25 mouse cellular contexts compared by ENCODE assay signal in genomic region chr1:186980503-186980902, GRCm38 (mm10). TPM values are rescaled to one million over a fixed set of nuclear protein-coding genes. Genes with fewer than 3 reads are reported as not detected.
A peak's percentile ranks its signal among the peaks of the same experiment; 100 is the strongest.
DNase-seq lines count a peak whose midpoint lies in the region; ATAC-seq and TF ChIP-seq lines count a peak whose summit lies in the region.
"Had no signal": no experiment of that assay in that cellular context is flagged by ENCODE, and none has a peak within 500 bp of the region (broad histone marks: within the 10 kb centered on the region; RNA-seq: fewer than 3 reads in every experiment).

No protein-coding gene starts in this region.

- H3K4me2 ChIP-seq in forebrain, embryonic 12.5 days, result no peak overlapping the region
- H3K4me2 ChIP-seq in forebrain, embryonic 11.5 days (ENCODE audit: low read depth, low read length, severe bottlenecking), result no peak overlapping the region
- H3K4me2 ChIP-seq in hindbrain, embryonic 15.5 days, result 0 out of 2 replicates have a peak overlapping the region, but pooled peaks have one; percentile 3
- H3K4me2 ChIP-seq in hindbrain, postnatal 0 days (ENCODE audit: low read depth, low read length), result no peak overlapping the region
- H3K4me2 ChIP-seq in midbrain, embryonic 12.5 days (replicated peaks), result no peak overlapping the region
- H3K4me2 ChIP-seq in midbrain, embryonic 15.5 days, result no peak overlapping the region
- H3K4me2 ChIP-seq: heart, embryonic 13.5 days had no signal

- H3K27ac ChIP-seq in forebrain, embryonic 12.5 days, result peak overlapping the region; percentile 65; the same call in 1 of the 2 replicates
- no peak overlapping the region for H3K27ac ChIP-seq in forebrain, embryonic 11.5 days (ENCODE audit: low read depth, low read length)
- H3K27ac ChIP-seq in hindbrain, embryonic 15.5 days (replicated peaks), result no peak overlapping the region
- H3K27ac ChIP-seq in hindbrain, postnatal 0 days, result no peak overlapping the region
- H3K27ac ChIP-seq in midbrain, embryonic 12.5 days (replicated peaks), result 0 out of 2 replicates have a peak overlapping the region, but pooled peaks have one; percentile 20
- no peak overlapping the region for H3K27ac ChIP-seq in midbrain, embryonic 15.5 days
- H3K27ac ChIP-seq: heart, adult 2 months; heart, embryonic 10.5 days; heart, embryonic 13.5 days had no signal

- peaks cover 16% of the 10 kb centered on the region for H3K4me1 ChIP-seq in forebrain, embryonic 12.5 days
- H3K4me1 ChIP-seq in forebrain, embryonic 11.5 days (replicated peaks; ENCODE audit: control insufficient read depth, insufficient read depth, low read length), result no peaks in the 10 kb centered on the region
- peaks cover 13% of the 10 kb centered on the region for H3K4me1 ChIP-seq in hindbrain, embryonic 15.5 days (replicated peaks)
- 0 out of 2 replicates have a peak, but pooled peaks cover 3% of the 10 kb centered on the region for H3K4me1 ChIP-seq in hindbrain, postnatal 0 days (ENCODE audit: insufficient read depth, low read length)
- H3K4me1 ChIP-seq in midbrain, embryonic 12.5 days, result peaks cover 17% of the 10 kb centered on the region
- H3K4me1 ChIP-seq in midbrain, embryonic 15.5 days, result peaks cover 7% of the 10 kb centered on the region; the same call in 1 of the 2 replicates
- H3K4me1 ChIP-seq: heart, embryonic 10.5 days; heart, embryonic 13.5 days had no signal

- H3K4me3 ChIP-seq in forebrain, embryonic 12.5 days (replicated peaks), result no peak overlapping the region
- H3K4me3 ChIP-seq in forebrain, embryonic 11.5 days (ENCODE audit: low read depth, low read length), result no peak overlapping the region
- no peak overlapping the region for H3K4me3 ChIP-seq in hindbrain, embryonic 15.5 days
- no peak overlapping the region for H3K4me3 ChIP-seq in hindbrain, postnatal 0 days (ENCODE audit: low read length)
- H3K4me3 ChIP-seq in midbrain, embryonic 12.5 days, result no peak overlapping the region
- no peak overlapping the region for H3K4me3 ChIP-seq in midbrain, embryonic 15.5 days
- H3K4me3 ChIP-seq: heart, adult 2 months; heart, embryonic 10.5 days; heart, embryonic 13.5 days had no signal

- TF ChIP-seq CTCF in hindbrain, postnatal 0 days (IDR thresholded peaks at IDR 0.05; ENCODE audit: low read depth), result no peak

- WGBS in forebrain, embryonic 12.5 days, result 66% methylated on average over 9 of the region's 9 CpGs
- WGBS in forebrain, embryonic 11.5 days, result 79% methylated on average over 9 of the region's 9 CpGs
- WGBS in hindbrain, embryonic 15.5 days, result 45% methylated on average over 9 of the region's 9 CpGs
- WGBS in hindbrain, postnatal 0 days, result 38% methylated on average over 9 of the region's 9 CpGs
- WGBS in midbrain, embryonic 12.5 days, result 61% methylated on average over 9 of the region's 9 CpGs
- 53% methylated on average over 9 of the region's 9 CpGs for WGBS in midbrain, embryonic 15.5 days

- H3K9me3 ChIP-seq in forebrain, embryonic 12.5 days, result no peaks in the 10 kb centered on the region
- H3K9me3 ChIP-seq in forebrain, embryonic 11.5 days (ENCODE audit: control insufficient read depth, low read length), result no peaks in the 10 kb centered on the region
- H3K9me3 ChIP-seq in hindbrain, embryonic 15.5 days, result no peaks in the 10 kb centered on the region
- no peaks in the 10 kb centered on the region for H3K9me3 ChIP-seq in hindbrain, postnatal 0 days (ENCODE audit: low read length)
- no peaks in the 10 kb centered on the region for H3K9me3 ChIP-seq in midbrain, embryonic 12.5 days
- no peaks in the 10 kb centered on the region for H3K9me3 ChIP-seq in midbrain, embryonic 15.5 days
- H3K9me3 ChIP-seq: heart, embryonic 10.5 days; heart, embryonic 13.5 days had no signal

- ATAC-seq in forebrain, embryonic 12.5 days (ENCODE audit: low FRiP score), result no peak
- ATAC-seq in forebrain, embryonic 11.5 days (replicated peaks; ENCODE audit: low FRiP score), result no peak
- no peak for ATAC-seq in hindbrain, embryonic 15.5 days (ENCODE audit: low FRiP score, low read depth)
- ATAC-seq in hindbrain, postnatal 0 days, result no peak
- ATAC-seq in midbrain, embryonic 12.5 days (ENCODE audit: low FRiP score, low read depth), result no peak
- ATAC-seq in midbrain, embryonic 15.5 days (replicated peaks), result no peak
- ATAC-seq: CD4-positive, CD25-positive, alpha-beta regulatory T cell, adult 4 months; intestine, postnatal 0 days had no signal

- intact Hi-C loops in heart, postnatal 14 days (cut with DNase I), result no loop called here

- DNase-seq in forebrain, embryonic 11.5 days (ENCODE audit: low spot score), result no peak
- peak; percentile 61 for DNase-seq in heart, adult 11 months
- DNase-seq in heart, postnatal 14 days, result no peak
- DNase-seq in hindbrain, postnatal 0 days (ENCODE audit: low spot score), result no peak
- DNase-seq: adrenal gland, adult 2 months; adrenal gland, postnatal 14 days; cerebellum, adult 11 months; cerebellum, adult 8-10 months; gastrocnemius, postnatal 25 days; heart, adult 2 months; kidney, adult 2 months had no signal

- no peaks in the 10 kb centered on the region for H3K36me3 ChIP-seq in forebrain, embryonic 12.5 days (replicated peaks)
- no peaks in the 10 kb centered on the region for H3K36me3 ChIP-seq in forebrain, embryonic 11.5 days (ENCODE audit: control insufficient read depth, insufficient read depth, low read length)
- no peaks in the 10 kb centered on the region for H3K36me3 ChIP-seq in hindbrain, embryonic 15.5 days
- H3K36me3 ChIP-seq in hindbrain, postnatal 0 days (ENCODE audit: insufficient read depth, low read length), result no peaks in the 10 kb centered on the region
- no peaks in the 10 kb centered on the region for H3K36me3 ChIP-seq in midbrain, embryonic 12.5 days
- no peaks in the 10 kb centered on the region for H3K36me3 ChIP-seq in midbrain, embryonic 15.5 days (replicated peaks)
- H3K36me3 ChIP-seq: heart, embryonic 10.5 days; heart, embryonic 13.5 days had no signal

- H3K27me3 ChIP-seq in forebrain, embryonic 12.5 days, result no peaks in the 10 kb centered on the region
- no peaks in the 10 kb centered on the region for H3K27me3 ChIP-seq in forebrain, embryonic 11.5 days (ENCODE audit: control insufficient read depth, insufficient read depth, low read length)
- H3K27me3 ChIP-seq in hindbrain, embryonic 15.5 days, result no peaks in the 10 kb centered on the region
- H3K27me3 ChIP-seq in hindbrain, postnatal 0 days (ENCODE audit: insufficient read depth, low read length), result no peaks in the 10 kb centered on the region
- no peaks in the 10 kb centered on the region for H3K27me3 ChIP-seq in midbrain, embryonic 12.5 days
- H3K27me3 ChIP-seq in midbrain, embryonic 15.5 days (replicated peaks), result no peaks in the 10 kb centered on the region; the same call in 1 of the 2 replicates
- H3K27me3 ChIP-seq: heart, embryonic 13.5 days had no signal

- no peak overlapping the region for H3K9ac ChIP-seq in forebrain, embryonic 12.5 days
- H3K9ac ChIP-seq in forebrain, embryonic 11.5 days (ENCODE audit: low read length), result no peak overlapping the region
- no peak overlapping the region for H3K9ac ChIP-seq in hindbrain, embryonic 15.5 days
- H3K9ac ChIP-seq in hindbrain, postnatal 0 days (replicated peaks; ENCODE audit: low read length), result no peak overlapping the region
- no peak overlapping the region for H3K9ac ChIP-seq in midbrain, embryonic 12.5 days (replicated peaks)
- H3K9ac ChIP-seq in midbrain, embryonic 15.5 days, result no peak overlapping the region
- H3K9ac ChIP-seq: heart, embryonic 13.5 days had no signal

RNA-seq across cellular contexts. Expression of gene D1Pas1, which starts 13.3 kb away (rescaled TPM):
- polyA plus RNA-seq in forebrain, embryonic 12.5 days (2016; fragmentation: Nextera tagmentation; extraction: Ambion mirVana), result 0.08 TPM in 1 of 2 replicates, not detected in the other
- 0.11 TPM in 1 of 2 replicates, not detected in the other for polyA plus RNA-seq in forebrain, embryonic 11.5 days (2014; fragmentation: Nextera tagmentation; extraction: Ambion mirVana)
- under 1 TPM; 0.07 to 0.14 TPM for total RNA-seq in heart, postnatal 14 days (2021)
- polyA plus RNA-seq in hindbrain, embryonic 15.5 days (2015; fragmentation: Nextera tagmentation; extraction: Ambion mirVana), result 0.05 and 0.16 TPM in 2 replicates
- not detected in 2 replicates for total RNA-seq in hindbrain, postnatal 0 days (2014; rRNA removed)
- polyA plus RNA-seq in hindbrain, postnatal 0 days (2015; fragmentation: Nextera tagmentation; extraction: Ambion mirVana), result 0.14 TPM in 1 of 2 replicates, not detected in the other
- 0.16 and 0.20 TPM in 2 replicates for polyA plus RNA-seq in midbrain, embryonic 12.5 days (2016; fragmentation: Nextera tagmentation; extraction: Ambion mirVana)
- polyA plus RNA-seq in midbrain, embryonic 15.5 days (2015; fragmentation: Nextera tagmentation; extraction: Ambion mirVana), result 0.09 TPM in 1 of 2 replicates, not detected in the other
- total RNA-seq: adrenal gland, postnatal 14 days; gastrocnemius, adult 8-10 months; gastrocnemius, postnatal 25 days; hematopoietic stem cell, adult 5-6 weeks; MEL had no signal
- polyA plus RNA-seq: adrenal gland, adult 2 months; C2C12; CD4-positive, CD25-positive, alpha-beta regulatory T cell, adult 4 months; embryonic facial prominence, embryonic 11.5 days; embryonic facial prominence, embryonic 14.5 days; heart, adult 2 months; intestine, postnatal 0 days had no signal

Comparison
In these comparisons a context has a peak if more than half of its experiments do, and no peak if none do; other contexts are left out.
1. H3K27ac ChIP-seq: peak in forebrain, embryonic 12.5 days (single experiment) and midbrain, embryonic 12.5 days (single experiment); none in forebrain, embryonic 11.5 days (single experiment), hindbrain, embryonic 15.5 days (single experiment), hindbrain, postnatal 0 days (single experiment) and midbrain, embryonic 15.5 days (single experiment).